Mouse (Mus musculus): ENCODE results near the gene Atp6v0b. TPM values are rescaled to one million over a fixed set of nuclear protein-coding genes. Genes with fewer than 3 reads are reported as not detected.

The Atp6v0b gene
- polyA plus RNA-seq, 1 experiment from 2014 or later: 461 TPM

GRCm38 (mm10) chr4:117885994-117886393, 1.1 kb downstream of the Atp6v0b start:
- Histone ChIP-seq H3K27ac (replicated peaks) (no peak overlapping the region), H3K9me3 (no peaks in the 10 kb centered on the region), H3K36me3 (peaks cover 26% of the 10 kb centered on the region), H3K4me1 (peaks cover 53% of the 10 kb centered on the region), H3K9ac (replicated peaks) (peak overlapping the region; percentile 98; the same call in 1 of the 2 replicates), H3K27me3 (no peaks in the 10 kb centered on the region), H3K4me2 (replicated peaks) (peak overlapping the region; percentile 91), H3K4me3 (peak overlapping the region; percentile 97)
- WGBS: 86% methylated on average over 9 of the region's 9 CpGs
- ATAC-seq (replicated peaks): no peak

GRCm38 (mm10) chr4:117885093-117885492, 2.0 kb downstream of the Atp6v0b start:
- peaks cover 54% of the 10 kb centered on the region for H3K4me1 ChIP-seq
- no peak for ATAC-seq (replicated peaks)
- 94% methylated on average over 10 of the region's 10 CpGs for WGBS

GRCm38 (mm10) chr4:117884146-117884545, 3.0 kb downstream of the Atp6v0b start:
- peaks cover 54% of the 10 kb centered on the region for H3K4me1 ChIP-seq

More at GRCm38 (mm10) chr4:117885093-117885492, 2.0 kb downstream of the Atp6v0b start:
- H3K4me3 ChIP-seq: no peak overlapping the region
- no peak overlapping the region for H3K4me2 ChIP-seq (replicated peaks)
- peaks cover 28% of the 10 kb centered on the region for H3K36me3 ChIP-seq
- no peak overlapping the region for H3K27ac ChIP-seq (replicated peaks)
- H3K27me3 ChIP-seq: no peaks in the 10 kb centered on the region
- H3K9me3 ChIP-seq: no peaks in the 10 kb centered on the region
- no peak overlapping the region for H3K9ac ChIP-seq (replicated peaks)

GRCm38 (mm10) chr4:117882701-117883691, 4.1 kb downstream of the Atp6v0b start, which contains the start of gene B4galt2:
B4galt2 (minus strand) TSS chr4:117883487.
- Histone ChIP-seq H3K9ac (replicated peaks) (peak within 1 kb of the TSS; percentile 92), H3K9me3 (no peaks in the 10 kb centered on the region), H3K36me3 (peaks cover 36% of the 10 kb centered on the region), H3K4me2 (replicated peaks) (peak within 1 kb of the TSS; percentile 84), H3K27ac (replicated peaks) (peak within 1 kb of the TSS; percentile 86), H3K4me1 (peaks cover 54% of the 10 kb centered on the region), H3K4me3 (peak within 1 kb of the TSS; percentile 96), H3K27me3 (no peaks in the 10 kb centered on the region)
- under 1% methylated on average over 98 of the region's 103 CpGs for WGBS
- ATAC-seq (replicated peaks): peak; percentile 39

More at GRCm38 (mm10) chr4:117884146-117884545, 3.0 kb downstream of the Atp6v0b start:
- Histone ChIP-seq H3K27me3 (no peaks in the 10 kb centered on the region), H3K4me3 (peak overlapping the region; percentile 96), H3K9me3 (no peaks in the 10 kb centered on the region), H3K27ac (replicated peaks) (no peak overlapping the region), H3K4me2 (replicated peaks) (peak overlapping the region; percentile 84), H3K9ac (replicated peaks) (peak overlapping the region; percentile 92; the same call in 1 of the 2 replicates), H3K36me3 (peaks cover 31% of the 10 kb centered on the region)
- no peak for ATAC-seq (replicated peaks)
- WGBS: 93% methylated on average over 1 of the region's 1 CpGs

GRCm38 (mm10) chr4:117878703-117879102, 8.4 kb downstream of the Atp6v0b start:
- whole genome bisulfite sequencing: 88% methylated on average over 5 of the region's 5 CpGs
- no peak for ATAC-seq (replicated peaks)

GRCm38 (mm10) chr4:117878301-117878700, 8.8 kb downstream of the Atp6v0b start:
- Histone ChIP-seq H3K36me3 (peaks cover 55% of the 10 kb centered on the region), H3K9ac (replicated peaks) (no peak overlapping the region), H3K4me2 (replicated peaks) (no peak overlapping the region), H3K4me1 (peaks cover 24% of the 10 kb centered on the region), H3K4me3 (no peak overlapping the region), H3K27ac (replicated peaks) (no peak overlapping the region), H3K27me3 (no peaks in the 10 kb centered on the region), H3K9me3 (no peaks in the 10 kb centered on the region)
- 70% methylated on average over 10 of the region's 10 CpGs for WGBS
- no peak for ATAC-seq (replicated peaks)

More at GRCm38 (mm10) chr4:117878703-117879102, 8.4 kb downstream of the Atp6v0b start:
- Histone ChIP-seq H3K27ac (replicated peaks) (no peak overlapping the region), H3K4me3 (no peak overlapping the region), H3K9ac (replicated peaks) (no peak overlapping the region), H3K27me3 (no peaks in the 10 kb centered on the region), H3K9me3 (no peaks in the 10 kb centered on the region), H3K36me3 (peaks cover 51% of the 10 kb centered on the region), H3K4me2 (replicated peaks) (no peak overlapping the region), H3K4me1 (peaks cover 27% of the 10 kb centered on the region)

- no peaks in the 10 kb centered on the region for H3K9me3 ChIP-seq
- no peak overlapping the region for H3K4me3 ChIP-seq
- peaks cover 45% of the 10 kb centered on the region for H3K36me3 ChIP-seq
- 88% methylated on average over 9 of the region's 9 CpGs for WGBS
- no peak overlapping the region for H3K4me2 ChIP-seq (replicated peaks)
- 0 out of 2 replicates have a peak, but pooled peaks cover 3% of the 10 kb centered on the region for H3K4me1 ChIP-seq
- no peak overlapping the region for H3K9ac ChIP-seq (replicated peaks)
- H3K27ac ChIP-seq (replicated peaks): no peak overlapping the region
- ATAC-seq (replicated peaks): no peak
- H3K27me3 ChIP-seq: no peaks in the 10 kb centered on the region
These were observed 13.5 kb downstream of the Atp6v0b start for GRCm38 (mm10) chr4:117873615-117874014.

- Histone ChIP-seq H3K4me3 (no peak within 1 kb of the TSS), H3K9ac (replicated peaks) (no peak within 1 kb of the TSS), H3K27me3 (no peaks in the 10 kb centered on the region), H3K36me3 (peaks cover 41% of the 10 kb centered on the region), H3K27ac (replicated peaks) (no peak within 1 kb of the TSS), H3K4me1 (peaks cover 9% of the 10 kb centered on the region; the same call in 1 of the 2 replicates), H3K4me2 (replicated peaks) (no peak within 1 kb of the TSS; the same call in 1 of the 2 replicates), H3K9me3 (no peaks in the 10 kb centered on the region)
- whole genome bisulfite sequencing: 4% methylated on average over 14 of the region's 14 CpGs
- ATAC-seq (replicated peaks): peak; percentile 20; the same call in 1 of the 2 replicates
These were observed 14.7 kb downstream of the Atp6v0b start, which contains the start of gene Ccdc24 for GRCm38 (mm10) chr4:117872471-117872886. Ccdc24 (minus strand) TSS chr4:117872557.

GRCm38 (mm10) chr4:117871787-117872186, 15.3 kb downstream of the Atp6v0b start:
- no peaks in the 10 kb centered on the region for H3K27me3 ChIP-seq
- no peaks in the 10 kb centered on the region for H3K9me3 ChIP-seq
- H3K4me1 ChIP-seq: peaks cover 9% of the 10 kb centered on the region; the same call in 1 of the 2 replicates
- 65% methylated on average over 7 of the region's 7 CpGs for WGBS
- H3K4me3 ChIP-seq: no peak overlapping the region
- H3K27ac ChIP-seq (replicated peaks): no peak overlapping the region
- H3K9ac ChIP-seq (replicated peaks): no peak overlapping the region
- ATAC-seq (replicated peaks): no peak
- peaks cover 34% of the 10 kb centered on the region for H3K36me3 ChIP-seq
- H3K4me2 ChIP-seq (replicated peaks): no peak overlapping the region

- no peak overlapping the region for H3K9ac ChIP-seq (replicated peaks)
- no peak for ATAC-seq (replicated peaks)
- no peak overlapping the region for H3K4me2 ChIP-seq (replicated peaks)
- no peak overlapping the region for H3K27ac ChIP-seq (replicated peaks)
- H3K36me3 ChIP-seq: peaks cover 23% of the 10 kb centered on the region
- no peak overlapping the region for H3K4me3 ChIP-seq
- no peaks in the 10 kb centered on the region for H3K27me3 ChIP-seq
- 79% methylated on average over 1 of the region's 1 CpGs for WGBS
- H3K4me1 ChIP-seq: peaks cover 14% of the 10 kb centered on the region; the same call in 1 of the 2 replicates
- H3K9me3 ChIP-seq: no peaks in the 10 kb centered on the region
These were observed 16.7 kb downstream of the Atp6v0b start for GRCm38 (mm10) chr4:117870437-117870836.

GRCm38 (mm10) chr4:117869317-117869716, 17.8 kb downstream of the Atp6v0b start:
- Histone ChIP-seq H3K27ac (replicated peaks) (no peak overlapping the region), H3K9ac (replicated peaks) (no peak overlapping the region), H3K27me3 (no peaks in the 10 kb centered on the region), H3K4me3 (no peak overlapping the region), H3K36me3 (peaks cover 14% of the 10 kb centered on the region), H3K9me3 (no peaks in the 10 kb centered on the region), H3K4me2 (replicated peaks) (no peak overlapping the region), H3K4me1 (peaks cover 14% of the 10 kb centered on the region; the same call in 1 of the 2 replicates)
- ATAC-seq (replicated peaks): no peak
- 67% methylated on average over 9 of the region's 9 CpGs for WGBS

- no peak; the same call in 1 of the 2 replicates for ATAC-seq (replicated peaks)
- H3K4me1 ChIP-seq: peaks cover 18% of the 10 kb centered on the region
- H3K9ac ChIP-seq (replicated peaks): 0 out of 2 replicates have a peak overlapping the region, but pooled peaks have one; percentile 31
- no peak overlapping the region for H3K27ac ChIP-seq (replicated peaks)
- H3K36me3 ChIP-seq: peaks cover 2% of the 10 kb centered on the region; the same call in 1 of the 2 replicates
- peak overlapping the region; percentile 27; the same call in 1 of the 2 replicates for H3K4me2 ChIP-seq (replicated peaks)
- no peaks in the 10 kb centered on the region for H3K27me3 ChIP-seq
- no peaks in the 10 kb centered on the region for H3K9me3 ChIP-seq
- no peak overlapping the region for H3K4me3 ChIP-seq
- 15% methylated on average over 24 of the region's 24 CpGs for WGBS
These were observed 19.3 kb downstream of the Atp6v0b start for GRCm38 (mm10) chr4:117867823-117868222.
